Mouse (Mus musculus) limb, embryonic 11.5 days (tissue): Measurements from ENCODE around the gene Lhfpl5. TPM values are rescaled to one million over a fixed set of nuclear protein-coding genes. Genes with fewer than 3 reads are reported as not detected.

Source experiments
- ATAC-seq: fragments of 200-750 bp; cut with Nextera tagmentation; 2 replicates; pipeline ENCODE4 v1.8.0; 2017; ENCODE audit warnings: low read depth; ENCODE audit not compliant: insufficient number of reproducible peaks, low FRiP score, low TSS enrichment
- DNase-seq: peaks from one replicate; pipeline ENCODE4 v3.0.0-alpha.2; 2015; ENCODE audit warnings: low spot score
- H3K27ac ChIP-seq: fragments of 300-500 bp; sonication (generic); replicated peaks from 2 replicates; pipeline ENCODE4 v1.5.1; 2014; ENCODE audit warnings: low read depth, mild to moderate bottlenecking, low read length
- H3K27me3 ChIP-seq: fragments of 300-500 bp; sonication (generic); 2 replicates; pipeline ENCODE4 v1.6.1; 2014; ENCODE audit warnings: mild to moderate bottlenecking, low read length, mixed read lengths; ENCODE audit not compliant: control insufficient read depth, insufficient read depth
- H3K36me3 ChIP-seq: fragments of 300-500 bp; sonication (generic); 2 replicates; pipeline ENCODE4 v1.6.1; 2014; ENCODE audit warnings: mild to moderate bottlenecking, low read length, moderate library complexity, mixed read lengths; ENCODE audit not compliant: control insufficient read depth, insufficient read depth
- H3K4me1 ChIP-seq: fragments of 300-500 bp; sonication (generic); 2 replicates; pipeline ENCODE4 v1.6.1; 2014; ENCODE audit warnings: low read length, mixed read lengths; ENCODE audit not compliant: control insufficient read depth, insufficient read depth
- H3K4me2 ChIP-seq: fragments of 300-500 bp; sonication (generic); 2 replicates; pipeline ENCODE4 v1.6.1; 2014; ENCODE audit warnings: low read depth, mild to moderate bottlenecking, moderate library complexity; ENCODE audit not compliant: severe bottlenecking
- H3K4me3 ChIP-seq: fragments of 300-500 bp; sonication (generic); 2 replicates; pipeline ENCODE4 v1.5.1; 2014; ENCODE audit warnings: low read depth, low read length
- H3K9ac ChIP-seq: fragments of 300-500 bp; sonication (generic); 2 replicates; pipeline ENCODE4 v1.6.1; 2014; ENCODE audit warnings: mild to moderate bottlenecking, low read length
- H3K9me3 ChIP-seq: fragments of 300-500 bp; sonication (generic); 2 replicates; pipeline ENCODE4 v1.6.1; 2016; ENCODE audit warnings: low read length; ENCODE audit not compliant: control insufficient read depth
- WGBS: fragments of 180-500 bp; shearing (Covaris S2); extraction: QIAGEN DNeasy Blood & Tissue Kit; methylation state at CpG from one replicate; pipeline ENCODE4 v1.1.7; 2014; 5-methylcytosine and 5-hydroxymethylcytosine counted together
- polyA plus RNA-seq: library from polyadenylated mRNA; unstranded; fragments of >200 nt; fragmentation: Nextera tagmentation; extraction: Ambion mirVana; gene quantifications from 2 replicates; pipeline ENCODE4 v1.2.1, GENCODE M21; 2014

Lhfpl5 gene
- polyA plus RNA-seq, 1 experiment from 2014 or later = 0.36 TPM

GRCm38 (mm10) chr17:28586509-28586908 is 11.1 kb downstream of the Lhfpl5 start:
- Histone ChIP-seq H3K4me2 (no peak overlapping the region), H3K9ac (no peak overlapping the region), H3K27me3 (no peaks in the 10 kb centered on the region), H3K4me1 (no peaks in the 10 kb centered on the region), H3K36me3 (peaks cover 10% of the 10 kb centered on the region), H3K27ac (no peak overlapping the region), H3K4me3 (no peak overlapping the region), H3K9me3 (no peaks in the 10 kb centered on the region)
- 56% methylated on average over 3 of the region's 3 CpGs for whole genome bisulfite sequencing
- no peak for ATAC-seq
- no peak for DNase-seq

DNA sequence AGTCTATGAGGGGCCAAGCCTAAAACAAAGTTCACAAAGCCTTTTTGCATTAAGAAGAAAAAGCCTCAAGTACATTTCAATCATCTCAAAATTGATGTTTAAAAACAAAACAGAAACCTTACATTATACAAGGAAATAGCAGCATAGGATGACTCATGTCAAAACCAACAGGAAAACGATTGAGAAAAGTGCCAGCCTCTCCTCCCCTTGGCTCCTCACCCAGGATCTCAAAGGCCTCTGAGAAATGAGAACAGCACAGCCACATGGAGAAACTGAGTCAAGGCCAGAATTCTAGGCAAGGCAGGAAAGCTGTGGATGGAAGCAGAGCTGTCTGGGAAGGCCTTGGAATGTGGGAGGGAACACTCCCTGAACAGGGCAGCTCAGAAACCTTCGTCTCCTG is 13.2 kb downstream of the Lhfpl5 start:
- no peak for ATAC-seq
- H3K9me3 ChIP-seq = no peaks in the 10 kb centered on the region
- no peak overlapping the region for H3K9ac ChIP-seq
- no peaks in the 10 kb centered on the region for H3K27me3 ChIP-seq
- no peaks in the 10 kb centered on the region for H3K4me1 ChIP-seq
- 90% methylated on average over 2 of the region's 2 CpGs for WGBS
- no peak for DNase-seq
- H3K36me3 ChIP-seq = peaks cover 21% of the 10 kb centered on the region
- H3K27ac ChIP-seq = no peak overlapping the region
- H3K4me2 ChIP-seq = no peak overlapping the region
- no peak overlapping the region for H3K4me3 ChIP-seq

- H3K4me3 ChIP-seq = no peak overlapping the region
- no peak for ATAC-seq
- H3K4me1 ChIP-seq = no peaks in the 10 kb centered on the region
- no peak overlapping the region for H3K27ac ChIP-seq
- 90% methylated on average over 3 of the region's 3 CpGs for WGBS
- no peak overlapping the region for H3K9ac ChIP-seq
- no peak overlapping the region for H3K4me2 ChIP-seq
- no peak for DNase-seq
- H3K9me3 ChIP-seq = no peaks in the 10 kb centered on the region
- no peaks in the 10 kb centered on the region for H3K27me3 ChIP-seq
- peaks cover 27% of the 10 kb centered on the region for H3K36me3 ChIP-seq
These were observed 15.2 kb downstream of the Lhfpl5 start for GRCm38 (mm10) chr17:28590596-28590995.

- Histone ChIP-seq H3K4me1 (no peaks in the 10 kb centered on the region), H3K9ac (no peak overlapping the region), H3K27ac (no peak overlapping the region), H3K36me3 (peaks cover 29% of the 10 kb centered on the region), H3K9me3 (no peaks in the 10 kb centered on the region), H3K27me3 (no peaks in the 10 kb centered on the region), H3K4me3 (no peak overlapping the region), H3K4me2 (no peak overlapping the region)
- ATAC-seq = no peak
- no peak for DNase-seq
- WGBS = 91% methylated on average over 5 of the region's 5 CpGs
These were observed 16.0 kb downstream of the Lhfpl5 start for GRCm38 (mm10) chr17:28591476-28591875.

DNA sequence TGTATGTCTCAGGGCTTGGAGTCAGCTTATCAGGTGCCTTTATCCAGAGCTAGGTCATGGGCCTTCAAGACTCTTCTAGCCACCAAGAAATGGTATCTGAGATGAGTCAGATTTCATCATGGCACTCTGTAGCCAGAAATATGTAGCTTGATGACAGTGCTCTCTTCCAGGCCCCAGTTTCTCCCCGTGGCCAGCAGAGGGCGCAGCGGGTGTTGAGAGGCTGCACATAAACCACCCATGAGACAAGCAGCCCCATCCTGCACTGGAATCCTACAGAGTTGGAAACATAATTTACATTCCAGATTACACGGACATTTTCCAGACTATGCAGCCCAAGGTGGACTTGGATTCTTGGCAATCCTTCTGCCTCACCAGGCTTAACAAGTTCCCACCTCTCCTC is 17.6 kb downstream of the Lhfpl5 start:
- no peaks in the 10 kb centered on the region for H3K9me3 ChIP-seq
- peaks cover 38% of the 10 kb centered on the region for H3K36me3 ChIP-seq
- H3K4me1 ChIP-seq = no peaks in the 10 kb centered on the region
- DNase-seq (peak; percentile 88), ATAC-seq (no peak)
- no peak overlapping the region for H3K27ac ChIP-seq
- H3K4me3 ChIP-seq = no peak overlapping the region
- no peak overlapping the region for H3K4me2 ChIP-seq
- 33% methylated on average over 4 of the region's 4 CpGs for WGBS
- no peak overlapping the region for H3K9ac ChIP-seq
- H3K27me3 ChIP-seq = no peaks in the 10 kb centered on the region

GRCm38 (mm10) chr17:28593965-28594364 is 18.5 kb downstream of the Lhfpl5 start:
- no peak for ATAC-seq
- no peak overlapping the region for H3K27ac ChIP-seq
- no peaks in the 10 kb centered on the region for H3K27me3 ChIP-seq
- no peaks in the 10 kb centered on the region for H3K4me1 ChIP-seq
- H3K9me3 ChIP-seq = no peaks in the 10 kb centered on the region
- WGBS = 53% methylated on average over 4 of the region's 4 CpGs
- peaks cover 38% of the 10 kb centered on the region for H3K36me3 ChIP-seq
- H3K4me3 ChIP-seq = no peak overlapping the region
- H3K4me2 ChIP-seq = no peak overlapping the region
- H3K9ac ChIP-seq = no peak overlapping the region
- DNase-seq = no peak

DNA sequence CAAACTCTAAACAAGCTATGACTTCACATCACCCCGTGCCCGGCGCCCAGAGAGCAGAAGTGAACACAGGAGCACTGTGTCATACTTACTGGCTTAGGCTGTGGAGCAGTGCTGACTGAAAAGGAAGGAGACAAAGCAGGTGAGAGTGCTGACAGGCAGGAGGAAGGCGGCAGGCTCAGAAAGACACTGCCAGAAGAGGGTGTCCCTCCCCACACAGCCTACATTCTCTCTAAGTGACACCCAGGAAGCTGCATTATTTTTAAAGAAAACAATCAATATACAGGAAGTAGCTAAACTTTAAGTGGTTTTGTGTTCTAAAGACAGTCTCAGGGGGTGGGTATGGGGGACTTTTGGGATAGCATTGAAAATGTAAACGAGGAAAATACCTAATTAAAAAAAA is 25.3 kb downstream of the Lhfpl5 start:
- no peak overlapping the region for H3K4me2 ChIP-seq
- ATAC-seq (no peak), DNase-seq (no peak)
- 93% methylated on average over 5 of the region's 5 CpGs for WGBS
- H3K9ac ChIP-seq = no peak overlapping the region
- H3K4me3 ChIP-seq = no peak overlapping the region
- peaks cover 49% of the 10 kb centered on the region for H3K36me3 ChIP-seq
- H3K9me3 ChIP-seq = no peaks in the 10 kb centered on the region
- H3K4me1 ChIP-seq = no peaks in the 10 kb centered on the region
- no peak overlapping the region for H3K27ac ChIP-seq
- no peaks in the 10 kb centered on the region for H3K27me3 ChIP-seq

GRCm38 (mm10) chr17:28601557-28602250 is 26.3 kb downstream of the Lhfpl5 start:
- ATAC-seq = no peak
- WGBS = 87% methylated on average over 9 of the region's 9 CpGs
- Histone ChIP-seq H3K9ac (no peak overlapping the region), H3K27ac (no peak overlapping the region), H3K4me3 (no peak overlapping the region), H3K9me3 (no peaks in the 10 kb centered on the region), H3K27me3 (no peaks in the 10 kb centered on the region), H3K4me2 (no peak overlapping the region), H3K4me1 (no peaks in the 10 kb centered on the region), H3K36me3 (peaks cover 47% of the 10 kb centered on the region)
- no peak for DNase-seq

DNA sequence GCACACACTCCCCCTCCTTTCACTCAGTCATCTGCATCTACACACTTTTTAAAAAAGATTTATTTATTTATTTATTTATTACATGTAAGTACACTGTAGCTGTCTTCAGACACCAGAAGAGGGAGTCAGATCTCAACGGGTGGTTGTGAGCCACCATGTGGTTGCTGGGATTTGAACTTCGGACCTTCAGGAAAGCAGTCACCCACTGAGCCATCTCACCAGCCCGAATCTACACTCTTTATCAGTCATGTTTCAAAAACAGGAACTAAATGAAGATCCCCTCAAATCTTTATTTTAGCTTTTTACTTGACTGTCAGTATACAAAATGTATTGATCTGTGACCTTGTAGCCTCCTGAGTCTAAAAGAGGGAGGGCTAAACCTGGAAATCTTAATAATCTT is 34.1 kb downstream of the Lhfpl5 start:
- no peaks in the 10 kb centered on the region for H3K4me1 ChIP-seq
- no peak overlapping the region for H3K4me2 ChIP-seq
- H3K27ac ChIP-seq = no peak overlapping the region
- DNase-seq (no peak), ATAC-seq (no peak)
- no peaks in the 10 kb centered on the region for H3K27me3 ChIP-seq
- no peaks in the 10 kb centered on the region for H3K9me3 ChIP-seq
- no peak overlapping the region for H3K9ac ChIP-seq
- peaks cover 15% of the 10 kb centered on the region for H3K36me3 ChIP-seq
- no peak overlapping the region for H3K4me3 ChIP-seq
- 87% methylated on average over 3 of the region's 3 CpGs for WGBS
